Mouse (Mus musculus) lung, postnatal 0 days (tissue): ENCODE data around the gene Adcy10. TPM values are rescaled to one million over a fixed set of nuclear protein-coding genes. Genes with fewer than 3 reads are reported as not detected.

Experiments used
- ATAC-seq: fragments of 200-750 bp; cut with Nextera tagmentation; 2 replicates; pipeline ENCODE4 v1.8.0; 2017; ENCODE audit warnings: moderate library complexity
- DNase-seq: peaks from one replicate; pipeline ENCODE4 v3.0.0-alpha.2; 2016; ENCODE audit warnings: low spot score
- H3K27ac ChIP-seq: fragments of 300-500 bp; sonication (generic); 2 replicates; pipeline ENCODE4 v1.5.1; 2014; ENCODE audit warnings: antibody characterized with exemption, mild to moderate bottlenecking, low read length, mixed read lengths
- H3K27me3 ChIP-seq: fragments of 300-500 bp; sonication (generic); replicated peaks from 2 replicates; pipeline ENCODE4 v1.6.1; 2014; ENCODE audit warnings: low read length, mixed read lengths; ENCODE audit not compliant: insufficient read depth
- H3K36me3 ChIP-seq: fragments of 300-500 bp; sonication (generic); 2 replicates; pipeline ENCODE4 v1.6.1; 2014; ENCODE audit warnings: low read length, mixed read lengths; ENCODE audit not compliant: insufficient read depth
- H3K4me1 ChIP-seq: fragments of 300-500 bp; sonication (generic); 2 replicates; pipeline ENCODE4 v1.6.1; 2014; ENCODE audit warnings: antibody characterized with exemption, low read depth, low read length, mixed read lengths; ENCODE audit not compliant: insufficient read depth
- H3K4me2 ChIP-seq: fragments of 300-500 bp; sonication (generic); replicated peaks from 2 replicates; pipeline ENCODE4 v1.6.1; 2014; ENCODE audit warnings: low read depth, mild to moderate bottlenecking, low read length, moderate library complexity, mixed read lengths
- H3K4me3 ChIP-seq: fragments of 300-500 bp; sonication (generic); 2 replicates; pipeline ENCODE4 v1.5.1; 2014; ENCODE audit warnings: low read depth, low read length
- H3K9ac ChIP-seq: fragments of 300-500 bp; sonication (generic); replicated peaks from 2 replicates; pipeline ENCODE4 v1.6.1; 2014; ENCODE audit warnings: low read depth, mild to moderate bottlenecking
- H3K9me3 ChIP-seq: fragments of 300-500 bp; sonication (generic); 2 replicates; pipeline ENCODE4 v1.6.1; 2016; ENCODE audit warnings: low read length, mixed read lengths
- CTCF ChIP-seq: IDR thresholded peaks from 2 replicates; pipeline ENCODE4 v1.5.1; 2016; ENCODE audit warnings: antibody characterized with exemption, mild to moderate bottlenecking
- EP300 ChIP-seq: IDR thresholded peaks from 2 replicates; pipeline ENCODE4 v1.6.1; 2016; ENCODE audit warnings: antibody characterized with exemption, mild to moderate bottlenecking, control low read depth
- WGBS: fragments of 180-500 bp; shearing (Covaris S2); extraction: QIAGEN DNeasy Blood & Tissue Kit; methylation state at CpG from one replicate; pipeline ENCODE4 v1.1.7; 2014; 5-methylcytosine and 5-hydroxymethylcytosine counted together
- polyA plus RNA-seq: library from polyadenylated mRNA; unstranded; fragments of >200 nt; fragmentation: Nextera tagmentation; extraction: Ambion mirVana; gene quantifications from 2 replicates; pipeline ENCODE4 v1.2.1, GENCODE M21; 2015

Adcy10 gene
- polyA plus RNA-seq, 1 experiment from 2014 or later, result not detected

GRCm38 (mm10) chr1:165590760-165591159, 105.8 kb downstream of the Adcy10 start:
- ATAC-seq (no peak), DNase-seq (peak; percentile 14)
- Histone ChIP-seq H3K4me3 (no peak overlapping the region), H3K4me1 (peaks cover 7% of the 10 kb centered on the region), H3K36me3 (peaks cover 12% of the 10 kb centered on the region; the same call in 1 of the 2 replicates), H3K9ac (no peak overlapping the region), H3K27me3 (no peaks in the 10 kb centered on the region), H3K27ac (peak overlapping the region; percentile 7; the same call in 1 of the 2 replicates), H3K4me2 (no peak overlapping the region), H3K9me3 (no peaks in the 10 kb centered on the region)
- no peak for TF ChIP-seq CTCF
- 43% methylated on average over 8 of the region's 8 CpGs for WGBS

GRCm38 (mm10) chr1:165592295-165593082, 107.5 kb downstream of the Adcy10 start:
- Histone ChIP-seq H3K4me2 (no peak overlapping the region), H3K9ac (no peak overlapping the region), H3K27ac (no peak overlapping the region), H3K4me1 (peaks cover 5% of the 10 kb centered on the region), H3K9me3 (no peaks in the 10 kb centered on the region), H3K36me3 (peaks cover 12% of the 10 kb centered on the region; the same call in 1 of the 2 replicates), H3K27me3 (no peaks in the 10 kb centered on the region), H3K4me3 (no peak overlapping the region)
- ATAC-seq (no peak), DNase-seq (peak; percentile 20)
- WGBS, result 73% methylated on average over 14 of the region's 14 CpGs
- TF ChIP-seq CTCF, result no peak
- TF ChIP-seq EP300, result no peak

- no peaks in the 10 kb centered on the region; the same call in 1 of the 2 replicates for H3K4me1 ChIP-seq
- H3K9ac ChIP-seq, result no peak overlapping the region
- 61% methylated on average over 15 of the region's 15 CpGs for WGBS
- DNase-seq (no peak), ATAC-seq (no peak)
- no peak overlapping the region for H3K4me3 ChIP-seq
- peaks cover 12% of the 10 kb centered on the region; the same call in 1 of the 2 replicates for H3K36me3 ChIP-seq
- H3K27me3 ChIP-seq, result no peaks in the 10 kb centered on the region
- no peak for TF ChIP-seq CTCF
- TF ChIP-seq EP300, result no peak
- H3K9me3 ChIP-seq, result no peaks in the 10 kb centered on the region
- no peak overlapping the region for H3K4me2 ChIP-seq
- H3K27ac ChIP-seq, result no peak overlapping the region
Measured at GRCm38 (mm10) chr1:165594699-165595421, 109.9 kb downstream of the Adcy10 start.

- no peaks in the 10 kb centered on the region for H3K4me1 ChIP-seq
- H3K9ac ChIP-seq, result no peak overlapping the region
- no peaks in the 10 kb centered on the region for H3K9me3 ChIP-seq
- 72% methylated on average over 10 of the region's 10 CpGs for WGBS
- no peak for DNase-seq
- ATAC-seq, result no peak
- TF ChIP-seq CTCF (no peak), EP300 (no peak)
- no peak overlapping the region for H3K4me3 ChIP-seq
- H3K36me3 ChIP-seq, result 0 out of 2 replicates have a peak, but pooled peaks cover 8% of the 10 kb centered on the region
- no peaks in the 10 kb centered on the region for H3K27me3 ChIP-seq
- no peak overlapping the region for H3K27ac ChIP-seq
- no peak overlapping the region for H3K4me2 ChIP-seq
Measured at GRCm38 (mm10) chr1:165601775-165602280, 116.8 kb downstream of the Adcy10 start.

- H3K4me2 ChIP-seq, result no peak overlapping the region
- TF ChIP-seq EP300 (no peak), CTCF (no peak)
- no peaks in the 10 kb centered on the region for H3K4me1 ChIP-seq
- ATAC-seq (peak; percentile 91), DNase-seq (peak; percentile 76)
- no peaks in the 10 kb centered on the region for H3K9me3 ChIP-seq
- H3K4me3 ChIP-seq, result no peak overlapping the region
- no peak overlapping the region for H3K27ac ChIP-seq
- H3K27me3 ChIP-seq, result no peaks in the 10 kb centered on the region
- no peak overlapping the region for H3K9ac ChIP-seq
- 50% methylated on average over 14 of the region's 14 CpGs for WGBS
- peaks cover 8% of the 10 kb centered on the region; the same call in 1 of the 2 replicates for H3K36me3 ChIP-seq
Measured at GRCm38 (mm10) chr1:165603218-165603617, 118.2 kb downstream of the Adcy10 start.

GRCm38 (mm10) chr1:165604203-165604602, 119.2 kb downstream of the Adcy10 start:
- no peaks in the 10 kb centered on the region for H3K9me3 ChIP-seq
- no peak for DNase-seq
- H3K27ac ChIP-seq, result no peak overlapping the region
- H3K36me3 ChIP-seq, result peaks cover 8% of the 10 kb centered on the region; the same call in 1 of the 2 replicates
- TF ChIP-seq EP300 (no peak), CTCF (no peak)
- H3K9ac ChIP-seq, result no peak overlapping the region
- no peaks in the 10 kb centered on the region for H3K4me1 ChIP-seq
- no peaks in the 10 kb centered on the region for H3K27me3 ChIP-seq
- 75% methylated on average over 8 of the region's 8 CpGs for WGBS
- H3K4me3 ChIP-seq, result no peak overlapping the region
- ATAC-seq, result no peak
- H3K4me2 ChIP-seq, result no peak overlapping the region
